Mouse (Mus musculus) heart, postnatal 0 days (tissue): ENCODE results near the gene Gm29797.

Experiments
- CTCF ChIP-seq: IDR thresholded peaks from 2 replicates; pipeline ENCODE4 v1.5.1; 2016; ENCODE audit warnings: antibody characterized with exemption, control low read depth, low read depth
- EP300 ChIP-seq: IDR thresholded peaks from 2 replicates; pipeline ENCODE4 v1.6.1; 2016; ENCODE audit warnings: antibody characterized with exemption, low read depth

DNA sequence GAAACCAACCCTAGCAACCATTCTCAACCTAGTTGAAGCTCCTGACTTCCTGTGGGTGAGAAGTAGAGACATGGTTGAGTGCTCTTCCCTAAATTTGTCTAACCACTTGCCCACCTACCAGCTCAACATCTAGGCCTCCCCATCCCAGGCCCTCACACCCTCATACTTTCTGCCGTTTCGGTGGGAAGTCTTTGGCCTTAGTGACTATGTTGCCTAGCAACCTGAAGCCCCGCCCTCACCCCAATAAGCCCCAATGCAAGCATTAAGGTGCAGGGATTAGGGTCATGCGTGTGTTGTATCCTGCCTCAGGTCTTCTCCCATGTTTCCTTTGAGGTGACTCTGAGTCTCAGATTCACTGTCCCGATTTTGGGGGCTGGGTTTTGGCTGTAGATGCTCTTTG lies 41.4 kb downstream of the Gm29797 start, which contains the start of gene Lkaaear1:
- no peak for TF ChIP-seq CTCF
- TF ChIP-seq EP300, result no peak
